Mouse (Mus musculus) lung, adult 2 months (tissue): ENCODE data around the gene Gm45337.
"Not testable (repeated sequence)": the region's sequence is repeated elsewhere in the genome, so short reads cannot be mapped to it uniquely, and the experiment has no call there.

Experiments
- CTCF ChIP-seq: fragments of 200-500 bp; IDR thresholded peaks from 2 replicates; pipeline ENCODE4 v1.5.1; 2011; ENCODE audit warnings: mild to moderate bottlenecking, low read length, control low read depth; ENCODE audit not compliant: insufficient read depth
- POLR2A ChIP-seq: fragments of 200-500 bp; IDR thresholded peaks from 2 replicates; pipeline ENCODE4 v1.6.1; 2011; ENCODE audit warnings: low read depth, mild to moderate bottlenecking, control low read depth, low read length, borderline replicate concordance; ENCODE audit errors: extremely low read depth

DNA sequence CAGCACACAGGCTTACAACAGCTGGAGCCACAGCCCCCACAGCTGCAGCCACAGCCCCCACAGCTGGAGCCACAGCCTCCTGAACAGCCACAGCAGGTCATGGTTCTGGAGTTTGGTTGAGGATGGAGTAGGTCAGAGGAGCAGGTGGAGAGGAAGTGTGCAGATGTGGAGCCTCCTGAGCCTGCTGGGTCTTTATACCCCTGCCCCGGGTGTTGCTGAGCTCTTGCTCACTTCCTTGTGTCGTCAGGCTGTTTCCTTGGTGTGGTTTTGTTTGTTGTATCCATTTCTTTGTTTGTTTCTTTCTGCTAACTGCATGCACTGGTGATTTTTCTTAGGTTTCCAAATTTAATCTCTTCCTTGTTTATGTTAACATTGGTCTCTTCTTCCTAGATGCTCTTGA, 8.5 kb downstream of the Gm45337 start, which contains the start of gene Gm39115:
- TF ChIP-seq POLR2A, CTCF: not testable (repeated sequence)
